Comparison of ENCODE assay signal across 18 mouse cellular contexts in the genomic region with DNA sequence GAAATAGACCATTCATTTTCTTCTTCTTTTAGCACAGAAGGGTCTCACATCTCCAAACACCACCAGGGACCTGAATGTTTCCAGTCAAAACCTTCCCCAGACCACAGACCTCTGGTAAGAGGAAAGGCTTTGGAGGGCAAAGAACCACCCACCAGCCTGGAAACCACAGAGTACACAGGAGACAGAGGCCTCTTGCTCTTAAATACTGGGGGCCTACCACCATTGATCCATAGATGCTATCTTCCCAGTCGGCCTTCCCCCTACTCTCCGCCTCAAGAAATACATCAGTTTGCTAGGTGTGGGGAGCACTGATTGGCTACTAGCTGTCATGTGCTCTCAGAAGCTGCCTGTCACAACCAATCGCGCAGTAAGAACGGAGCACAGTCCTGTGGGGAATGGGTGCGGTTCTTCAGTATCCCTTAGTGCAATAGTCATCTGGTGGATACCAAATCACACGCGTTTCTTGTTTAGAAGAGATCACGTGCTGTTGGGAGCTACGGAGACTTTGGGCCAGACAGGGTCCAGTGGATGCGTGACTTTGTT.
A peak's percentile ranks its signal among the peaks of the same experiment; 100 is the strongest.
DNase-seq lines count a peak whose midpoint lies in the region; ATAC-seq lines count a peak whose summit lies in the region.
"Had no signal": no experiment of that assay in that cellular context is flagged by ENCODE, and none has a peak within 500 bp of the region (broad histone marks: within the 10 kb centered on the region; RNA-seq: fewer than 3 reads in every experiment).

No protein-coding gene starts in this region.

- 73% methylated on average over 11 of the region's 11 CpGs for WGBS in heart, embryonic 13.5 days
- 82% methylated on average over 11 of the region's 11 CpGs for WGBS in neural tube, embryonic 14.5 days
- 90% methylated on average over 11 of the region's 11 CpGs for WGBS in neural tube, embryonic 15.5 days
- WGBS in limb, embryonic 15.5 days, result 80% methylated on average over 11 of the region's 11 CpGs

- H3K27ac ChIP-seq in heart, embryonic 13.5 days (replicated peaks), result no peak overlapping the region
- no peak overlapping the region for H3K27ac ChIP-seq in neural tube, embryonic 14.5 days (ENCODE audit: low read depth, low read length)
- no peak overlapping the region; the same call in 1 of the 2 replicates for H3K27ac ChIP-seq in neural tube, embryonic 15.5 days (replicated peaks)
- H3K27ac ChIP-seq in limb, embryonic 15.5 days, result no peak overlapping the region
- H3K27ac ChIP-seq: forebrain, embryonic 15.5 days; intestine, embryonic 15.5 days; liver, embryonic 13.5 days had no signal

- no peaks in the 10 kb centered on the region for H3K36me3 ChIP-seq in heart, embryonic 13.5 days
- no peaks in the 10 kb centered on the region for H3K36me3 ChIP-seq in neural tube, embryonic 14.5 days (ENCODE audit: control insufficient read depth, insufficient read depth, low read length)
- H3K36me3 ChIP-seq in neural tube, embryonic 15.5 days, result no peaks in the 10 kb centered on the region
- H3K36me3 ChIP-seq in limb, embryonic 15.5 days, result no peaks in the 10 kb centered on the region
- H3K36me3 ChIP-seq: forebrain, embryonic 15.5 days; intestine, embryonic 15.5 days; liver, embryonic 13.5 days had no signal

- DNase-seq in heart, postnatal 25 days (ENCODE audit: low spot score), result no peak
- peak; percentile 44 to 51 for DNase-seq in cerebellum, postnatal 10 days
- DNase-seq in gastrocnemius, postnatal 36 days, result no peak
- DNase-seq: adrenal gland, adult 2 months; kidney, postnatal 10 days; liver, embryonic 13.5 days; right cerebral cortex, postnatal 25 days; thymus, postnatal 4 days had no signal

- no peak overlapping the region for H3K4me3 ChIP-seq in heart, embryonic 13.5 days
- no peak overlapping the region for H3K4me3 ChIP-seq in neural tube, embryonic 14.5 days (ENCODE audit: low read depth, low read length)
- H3K4me3 ChIP-seq in neural tube, embryonic 15.5 days (replicated peaks), result no peak overlapping the region
- no peak overlapping the region for H3K4me3 ChIP-seq in limb, embryonic 15.5 days
- H3K4me3 ChIP-seq: forebrain, embryonic 15.5 days; intestine, embryonic 15.5 days; liver, embryonic 13.5 days had no signal

- H3K4me2 ChIP-seq in heart, embryonic 13.5 days, result peak overlapping the region; percentile 5; the same call in 1 of the 2 replicates
- no peak overlapping the region for H3K4me2 ChIP-seq in neural tube, embryonic 14.5 days (ENCODE audit: low read depth, low read length)
- no peak overlapping the region for H3K4me2 ChIP-seq in neural tube, embryonic 15.5 days
- H3K4me2 ChIP-seq in limb, embryonic 15.5 days, result no peak overlapping the region
- H3K4me2 ChIP-seq: forebrain, embryonic 15.5 days; heart, embryonic 11.5 days; intestine, embryonic 15.5 days; liver, embryonic 13.5 days had no signal

- no peak for ATAC-seq in heart, embryonic 13.5 days (ENCODE audit: extremely low read depth, insufficient number of reproducible peaks, low FRiP score, low TSS enrichment)
- ATAC-seq in neural tube, embryonic 14.5 days (ENCODE audit: low read depth), result peak; percentile 36; the same call in 1 of the 2 replicates
- no peak; the same call in 1 of the 2 replicates for ATAC-seq in neural tube, embryonic 15.5 days (ENCODE audit: low FRiP score)
- ATAC-seq in limb, embryonic 15.5 days (ENCODE audit: insufficient number of reproducible peaks, low FRiP score, low TSS enrichment, low read depth), result peak; percentile 56; the same call in 1 of the 2 replicates
- no peak for ATAC-seq in megakaryocyte, adult 5-6 weeks (ENCODE audit: poor library complexity, severe bottlenecking)
- ATAC-seq: CD4-positive, CD25-positive, alpha-beta regulatory T cell, adult 4 months; forebrain, embryonic 15.5 days; intestine, embryonic 15.5 days; Patski had no signal

- H3K27me3 ChIP-seq in heart, embryonic 13.5 days (replicated peaks), result no peaks in the 10 kb centered on the region
- no peaks in the 10 kb centered on the region for H3K27me3 ChIP-seq in neural tube, embryonic 14.5 days (ENCODE audit: control insufficient read depth, insufficient read depth, low read length)
- no peaks in the 10 kb centered on the region for H3K27me3 ChIP-seq in neural tube, embryonic 15.5 days (replicated peaks)
- H3K27me3 ChIP-seq in limb, embryonic 15.5 days, result no peaks in the 10 kb centered on the region
- H3K27me3 ChIP-seq: forebrain, embryonic 15.5 days; intestine, embryonic 15.5 days; liver, embryonic 13.5 days; Patski had no signal

- no peak overlapping the region for H3K9ac ChIP-seq in heart, embryonic 13.5 days
- no peak overlapping the region for H3K9ac ChIP-seq in neural tube, embryonic 14.5 days (replicated peaks; ENCODE audit: low read depth, low read length)
- no peak overlapping the region for H3K9ac ChIP-seq in neural tube, embryonic 15.5 days (replicated peaks)
- no peak overlapping the region for H3K9ac ChIP-seq in limb, embryonic 15.5 days
- H3K9ac ChIP-seq: forebrain, embryonic 15.5 days; intestine, embryonic 15.5 days; liver, embryonic 13.5 days had no signal

- no peaks in the 10 kb centered on the region for H3K9me3 ChIP-seq in heart, embryonic 13.5 days
- H3K9me3 ChIP-seq in neural tube, embryonic 14.5 days (ENCODE audit: control insufficient read depth, low read length), result no peaks in the 10 kb centered on the region
- H3K9me3 ChIP-seq in neural tube, embryonic 15.5 days (replicated peaks), result no peaks in the 10 kb centered on the region
- H3K9me3 ChIP-seq in limb, embryonic 15.5 days, result no peaks in the 10 kb centered on the region
- H3K9me3 ChIP-seq: forebrain, embryonic 15.5 days; intestine, embryonic 15.5 days; liver, embryonic 13.5 days had no signal

- H3K4me1 ChIP-seq in heart, embryonic 13.5 days, result peaks cover 20% of the 10 kb centered on the region
- H3K4me1 ChIP-seq in neural tube, embryonic 14.5 days (ENCODE audit: control insufficient read depth, insufficient read depth, low read length), result no peaks in the 10 kb centered on the region
- peaks cover 15% of the 10 kb centered on the region; the same call in 1 of the 2 replicates for H3K4me1 ChIP-seq in neural tube, embryonic 15.5 days
- H3K4me1 ChIP-seq in limb, embryonic 15.5 days, result peaks cover 5% of the 10 kb centered on the region; the same call in 1 of the 2 replicates
- H3K4me1 ChIP-seq: intestine, embryonic 15.5 days; liver, embryonic 13.5 days had no signal

- intact Hi-C loops in heart, postnatal 25 days (cut with DNase I), result no loop called here
- intact Hi-C loops in gastrocnemius, postnatal 36 days (cut with DNase I), result no loop called here

Comparison
In these comparisons a context has a peak if more than half of its experiments do, and no peak if none do; other contexts are left out.
1. ATAC-seq: peak in neural tube, embryonic 14.5 days (single experiment) and limb, embryonic 15.5 days (single experiment); none in heart, embryonic 13.5 days (single experiment), neural tube, embryonic 15.5 days (single experiment) and megakaryocyte, adult 5-6 weeks (single experiment).
2. DNase-seq: peak in cerebellum, postnatal 10 days (2 of 2); none in heart, postnatal 25 days (single experiment) and gastrocnemius, postnatal 36 days (0 of 2).